Mouse (Mus musculus) cerebellum, postnatal 25 days (tissue): ENCODE results near the gene Mei1.
"Not testable (repeated sequence)": the region's sequence is repeated elsewhere in the genome, so short reads cannot be mapped to it uniquely, and the experiment has no call there.

ENCODE experiments used
- DNase-seq, 2 experiments: peaks; one replicate each; pipeline ENCODE4 v3.0.0; 2021; ENCODE audit warnings: mixed read lengths in 2 of 2

The Mei1 gene

GRCm38 (mm10) chr15:82086131-82086530, 16.3 kb downstream of the Mei1 start:
- no peak for DNase-seq

- DNase-seq, result peak in 1 of 2 experiments; percentile 44
Observed at GRCm38 (mm10) chr15:82087266-82087665, 17.5 kb downstream of the Mei1 start.

DNA sequence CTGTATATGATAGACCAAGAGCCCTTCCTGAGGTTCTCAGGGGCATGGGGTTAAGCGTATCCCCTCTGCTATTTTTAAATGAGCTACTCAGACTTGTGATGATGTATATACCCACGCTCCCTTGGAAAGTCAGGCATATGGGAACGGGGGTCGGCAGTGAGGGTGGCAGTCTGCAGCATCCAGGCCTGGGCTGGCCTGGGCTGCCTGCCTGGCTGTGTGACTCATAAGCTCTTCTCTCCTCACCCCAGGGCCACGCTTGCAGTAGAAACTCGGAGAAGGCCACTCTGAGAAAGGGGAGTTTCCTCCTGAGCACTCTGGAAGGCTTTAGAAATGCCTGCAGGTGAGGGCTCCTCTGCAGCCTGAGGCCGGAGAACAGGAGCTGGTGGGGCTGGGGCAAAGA, 21.3 kb downstream of the Mei1 start:
- DNase-seq, result no peak

GRCm38 (mm10) chr15:82106953-82107555, 37.3 kb downstream of the Mei1 start:
- DNase-seq, result peak; percentile 77 to 88

- DNase-seq, result no peak
Observed at GRCm38 (mm10) chr15:82120544-82120943, 50.7 kb downstream of the Mei1 start.

- not testable (repeated sequence) for DNase-seq
Observed at GRCm38 (mm10) chr15:82126690-82127089, 56.9 kb downstream of the Mei1 start.

DNA sequence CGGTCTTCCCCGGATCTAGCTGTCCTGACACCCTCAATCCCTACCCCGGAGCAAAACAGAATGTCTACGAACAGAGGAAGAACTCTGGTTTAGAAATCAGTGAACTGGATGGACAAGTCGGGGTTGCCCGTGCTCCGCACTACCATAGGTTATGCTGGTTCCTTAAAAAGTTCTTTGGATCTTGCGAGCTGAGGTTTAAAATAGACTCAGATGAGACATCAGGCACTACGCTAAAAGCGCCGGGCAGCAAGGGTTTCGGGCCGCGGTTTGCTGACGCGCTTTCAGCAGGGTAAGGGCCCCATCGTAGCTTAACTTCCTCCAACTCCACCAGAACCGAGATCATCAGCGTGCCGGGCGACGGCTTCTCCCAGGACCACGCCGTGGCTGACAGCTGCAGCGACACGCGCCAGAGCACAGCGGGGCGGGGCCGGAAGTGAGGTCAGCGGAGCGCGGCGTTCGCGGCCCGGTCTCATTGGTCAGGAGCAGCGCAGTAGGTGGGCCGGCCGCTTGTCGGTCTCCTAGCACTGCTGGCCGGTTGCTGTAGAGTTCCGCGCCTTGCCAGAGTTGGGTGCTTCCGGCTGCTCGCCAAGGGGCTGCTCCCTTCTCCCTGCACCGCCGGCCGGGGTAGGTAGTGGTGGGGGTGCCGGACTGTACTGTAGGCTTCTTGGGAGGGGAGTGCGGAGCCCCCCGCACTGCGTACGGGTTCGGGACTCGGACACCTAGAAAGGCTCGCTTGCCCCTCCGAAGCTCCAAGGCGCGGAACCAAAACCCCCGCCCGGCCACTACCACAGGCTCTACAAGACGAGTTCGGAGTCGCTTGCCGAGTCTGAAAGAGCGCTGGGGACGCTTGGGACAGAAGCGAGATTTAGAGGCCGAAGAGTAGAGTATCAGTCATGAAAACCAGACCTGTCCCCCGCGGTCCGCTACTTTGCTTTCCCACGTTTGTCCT, 57.9 kb downstream of the Mei1 start, which contains the start of gene Ccdc134:
Gene Ccdc134 (plus strand): TSS at position 497 of the 949 bp plus-strand sequence.
- peak; percentile 98 to 99 for DNase-seq

- DNase-seq, result no peak
Observed at GRCm38 (mm10) chr15:82128398-82128797, 58.6 kb downstream of the Mei1 start.

DNA sequence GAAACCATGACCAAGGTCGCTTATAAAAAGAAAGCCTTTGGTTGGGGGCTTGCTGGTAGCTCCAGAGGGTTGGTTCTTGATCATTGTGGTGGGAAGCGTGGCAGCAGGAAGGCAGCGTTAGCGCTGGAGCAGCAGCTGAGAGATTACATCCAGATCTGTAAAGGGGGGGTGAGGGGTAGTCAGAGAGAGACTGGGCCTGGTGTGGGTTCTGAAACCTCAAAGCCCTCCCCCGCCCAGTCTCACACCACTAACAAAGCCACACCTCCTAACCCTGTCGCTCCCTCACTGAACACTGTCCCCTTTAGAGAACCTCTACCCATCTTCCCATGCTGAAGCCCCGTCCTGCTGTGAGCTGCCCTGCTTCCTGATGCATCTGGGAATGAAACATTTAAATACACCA, 60.8 kb downstream of the Mei1 start:
- DNase-seq, result no peak

- DNase-seq, result no peak
Observed at GRCm38 (mm10) chr15:82135372-82135771, 65.6 kb downstream of the Mei1 start.

DNA sequence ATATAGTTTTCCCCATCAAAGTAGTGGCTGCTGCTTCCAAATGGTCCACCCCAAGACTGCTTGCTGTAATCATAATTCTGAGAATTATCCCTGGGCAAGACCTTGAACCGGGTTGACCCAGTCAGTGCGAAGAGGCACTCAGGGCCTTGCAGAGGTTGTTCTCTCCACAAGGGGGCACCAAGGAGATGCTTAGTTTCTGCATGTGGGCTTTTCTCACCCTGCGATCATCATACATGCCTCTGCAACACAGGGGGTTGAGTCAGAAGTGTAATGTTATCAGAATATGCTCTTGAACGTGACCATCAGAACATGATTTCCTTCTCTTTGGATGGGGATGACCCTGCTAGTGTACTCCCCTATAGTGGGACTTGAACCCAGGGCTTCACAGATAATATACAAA, 68.8 kb downstream of the Mei1 start:
- peak; percentile 76 to 80 for DNase-seq

DNA sequence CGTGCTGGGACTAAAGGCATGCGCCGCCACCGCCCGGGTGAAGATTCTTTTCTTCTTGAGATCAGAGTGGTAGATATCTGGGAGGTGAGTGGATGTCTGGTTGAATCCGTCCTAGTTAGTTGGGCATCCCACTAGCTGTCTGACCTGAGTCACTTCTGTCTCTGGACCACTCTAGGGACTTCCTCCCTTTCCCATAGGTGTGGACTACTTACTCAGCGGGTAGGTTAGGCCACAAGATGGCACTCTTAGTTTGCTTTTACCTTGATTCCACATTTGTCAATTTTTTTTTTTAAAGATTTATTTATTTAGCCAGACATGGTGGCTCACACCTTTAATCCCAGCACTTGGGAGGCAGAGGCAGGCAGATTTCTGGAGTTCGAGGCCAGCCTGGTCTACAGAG, 69.4 kb downstream of the Mei1 start:
- peak in 1 of 2 experiments; percentile 51 for DNase-seq

DNA sequence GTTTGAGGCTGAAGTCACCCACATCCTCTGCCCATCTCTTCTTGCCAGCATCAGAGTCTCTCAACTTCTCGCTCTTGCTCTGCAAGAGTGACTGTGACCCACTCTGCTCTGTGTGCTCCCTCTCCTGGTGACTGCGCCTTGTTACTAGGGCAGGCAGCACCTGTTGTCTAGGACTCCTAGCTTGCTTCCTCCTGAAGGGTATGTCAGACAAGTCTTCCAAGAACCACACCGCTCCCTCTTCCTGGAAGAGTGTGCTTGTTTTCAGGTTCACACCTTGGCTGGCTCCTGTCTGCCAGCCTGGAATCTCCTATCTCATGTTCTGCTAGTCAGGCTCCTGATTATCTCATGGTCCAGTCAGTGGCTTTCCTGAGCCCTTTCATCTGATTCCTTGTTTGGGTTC, 70.6 kb downstream of the Mei1 start:
- no peak for DNase-seq

DNA sequence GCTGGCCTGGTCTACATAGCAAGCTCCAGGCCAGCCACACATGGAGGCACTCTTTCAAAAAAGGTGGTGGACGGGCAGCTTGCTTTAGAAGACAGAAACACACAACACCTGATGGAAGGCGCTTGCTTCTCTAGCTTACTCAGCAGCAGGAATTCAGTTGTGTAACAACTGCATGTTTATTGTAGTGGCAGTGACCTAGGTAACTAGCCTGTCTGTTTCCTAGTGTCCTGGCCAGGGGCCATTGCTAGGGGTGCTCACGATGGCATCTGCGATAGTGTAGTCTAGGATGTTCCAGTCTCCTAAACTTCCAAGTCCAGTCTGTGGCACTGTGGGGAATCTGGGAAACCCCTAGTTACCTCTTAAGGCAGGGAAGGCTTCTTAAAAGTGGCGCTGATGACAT, 74.4 kb downstream of the Mei1 start:
- no peak for DNase-seq

DNA sequence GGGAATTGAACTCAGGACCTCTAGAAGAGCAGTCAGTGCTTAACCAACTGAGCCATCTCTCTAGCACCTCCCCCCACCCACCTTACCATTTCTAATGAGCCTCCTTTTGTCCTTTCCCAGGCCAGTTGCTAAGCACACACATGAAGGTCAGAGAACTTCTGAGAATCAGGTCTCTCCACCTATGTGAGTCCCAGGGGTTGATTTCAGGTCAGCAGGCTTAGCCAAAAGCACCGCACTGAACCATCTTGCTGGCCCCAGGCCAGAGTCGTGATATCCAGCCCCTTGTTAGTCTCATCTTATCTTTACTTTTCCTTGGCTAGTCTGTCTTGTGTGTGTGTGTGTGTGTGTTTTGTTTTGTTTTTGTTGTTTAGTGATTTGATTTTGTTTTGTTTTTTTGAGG, 75.6 kb downstream of the Mei1 start:
- peak in 1 of 2 experiments; percentile 41 for DNase-seq

GRCm38 (mm10) chr15:82145851-82146769, 76.3 kb downstream of the Mei1 start:
- DNase-seq, result no peak

DNA sequence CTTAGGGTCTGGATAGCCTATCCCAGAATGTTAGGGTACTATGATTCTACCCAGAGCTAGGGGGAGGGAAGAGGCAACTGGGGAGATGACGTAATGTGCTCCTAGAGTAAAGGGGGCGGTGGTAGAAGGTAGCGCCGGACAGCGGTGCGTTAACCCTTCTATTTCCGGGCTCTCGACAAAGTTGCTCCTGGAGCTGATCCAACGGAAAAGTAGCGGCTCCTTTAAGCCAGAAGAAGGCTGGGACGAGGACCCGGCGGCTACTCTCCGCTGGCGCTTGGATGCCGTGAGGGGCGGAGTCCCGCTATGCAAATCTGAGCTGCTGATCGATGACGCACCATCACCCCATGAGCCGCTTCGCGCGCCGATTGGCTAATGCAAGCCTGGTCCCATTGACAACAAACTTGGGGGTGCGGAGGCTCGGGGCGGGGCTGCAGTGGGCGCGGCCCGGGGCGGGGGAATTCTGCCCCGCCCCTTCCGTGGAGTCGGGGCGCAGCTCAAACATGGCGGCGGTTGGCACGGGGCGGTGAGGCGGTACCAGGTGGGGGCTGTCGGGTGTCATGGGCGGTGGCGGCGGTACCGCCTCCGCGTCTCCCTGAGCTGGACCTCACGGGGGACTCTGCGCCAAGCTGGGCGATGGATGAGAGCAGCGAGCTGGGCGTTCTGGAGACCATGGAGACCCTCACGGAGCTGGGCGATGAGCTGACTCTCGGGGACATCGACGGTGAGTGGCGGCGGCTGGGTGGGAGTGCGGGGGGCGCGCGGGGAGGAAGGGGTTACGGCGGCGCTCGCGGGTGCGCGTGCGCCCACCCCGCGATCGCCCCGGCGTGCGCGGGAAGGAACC, 77.2 kb downstream of the Mei1 start, which contains the start of gene Srebf2:
Gene Srebf2 (plus strand): TSS at position 412 of the 841 bp plus-strand sequence.
- DNase-seq, result peak; percentile 99

GRCm38 (mm10) chr15:82147611-82148111, 77.9 kb downstream of the Mei1 start:
- peak; percentile 77 for DNase-seq

DNA sequence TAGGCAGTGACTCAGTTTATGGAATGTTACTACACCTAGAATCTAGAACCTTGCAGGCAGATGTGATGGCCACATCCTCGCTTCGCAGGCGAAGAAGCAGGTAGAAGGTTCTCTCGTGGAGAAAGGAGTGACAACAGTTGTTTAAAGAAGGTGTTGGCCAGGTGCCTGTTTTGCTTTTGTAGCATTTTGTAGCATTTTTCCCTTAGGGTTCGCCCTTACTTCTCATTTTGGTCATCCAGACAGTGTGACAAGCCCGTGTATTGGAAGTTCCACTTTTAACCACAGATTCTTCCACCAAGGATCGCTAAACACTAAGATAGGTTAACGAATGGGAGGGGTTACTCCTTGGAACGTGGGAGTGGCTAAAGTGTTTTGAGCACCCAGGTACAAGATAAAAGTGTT, 78.7 kb downstream of the Mei1 start:
- no peak for DNase-seq

DNA sequence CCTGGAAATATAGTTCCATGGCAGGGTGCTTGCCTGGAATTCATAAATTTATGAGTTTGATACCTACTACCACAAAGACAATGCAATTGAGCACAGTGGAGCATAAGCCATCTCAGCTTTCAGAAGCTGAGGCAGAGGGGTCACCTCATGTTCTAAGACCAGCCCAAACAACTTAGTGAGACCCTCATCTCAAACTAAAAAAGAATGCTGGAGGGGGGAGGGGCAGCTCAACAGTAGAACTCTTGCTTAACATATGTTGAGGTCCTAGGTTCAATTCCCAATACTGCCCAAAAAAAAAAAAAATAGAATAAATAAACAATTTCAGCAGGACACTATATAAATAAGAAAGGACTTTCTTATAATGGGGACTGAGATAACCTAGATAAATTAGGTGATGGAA, 80.2 kb downstream of the Mei1 start:
- DNase-seq, result no peak

DNA sequence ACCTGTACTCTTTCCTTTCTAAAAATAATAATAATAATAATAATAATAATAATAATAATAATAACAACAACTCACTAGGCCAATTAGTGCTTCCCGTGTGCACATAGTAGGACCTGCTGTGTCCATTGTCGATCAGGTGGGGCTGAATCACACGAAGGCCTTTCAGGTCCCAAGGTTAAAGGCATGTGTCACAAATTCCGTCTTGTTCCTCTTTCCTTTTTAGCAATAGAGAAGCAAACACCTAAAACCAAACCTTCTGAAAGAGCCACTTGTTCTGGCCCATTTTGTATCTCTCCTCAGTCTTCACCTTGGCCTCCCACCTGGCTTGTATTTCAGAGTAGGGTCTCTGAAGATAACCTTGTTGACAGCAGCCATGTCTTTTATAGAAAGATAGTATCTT, 81.4 kb downstream of the Mei1 start:
- no peak for DNase-seq

GRCm38 (mm10) chr15:82152022-82152421, 82.2 kb downstream of the Mei1 start:
- DNase-seq, result no peak
